Mouse (Mus musculus): ENCODE measurements around the gene 4932429P05Rik.

4932429P05Rik gene

DNA sequence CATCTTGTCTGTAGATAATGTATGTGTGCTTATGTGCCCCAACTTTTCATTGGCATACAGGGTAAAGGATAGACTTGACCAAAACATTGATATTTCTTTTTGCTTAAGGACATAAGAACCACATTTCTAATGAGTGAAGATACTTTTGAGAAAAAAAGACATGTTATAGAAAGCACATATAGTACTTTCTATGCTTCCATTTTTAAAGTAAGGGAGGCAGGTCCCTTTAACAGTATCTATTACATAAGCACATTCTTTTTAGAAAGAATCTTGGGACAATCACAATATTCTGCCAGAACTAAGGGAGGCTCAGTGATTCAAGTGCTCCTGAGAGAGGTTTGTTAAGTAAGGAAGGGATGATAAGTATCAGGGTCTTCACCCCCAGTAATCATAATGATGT, at the start of gene 4932429P05Rik:
4932429P05Rik (plus strand) TSS at position 301 of the 400 bp plus-strand sequence.
- DNase-seq (ENCODE audit: low read depth, low spot score) = no peak
